Mouse (Mus musculus): Measurements from ENCODE around the gene Atg13. TPM values are rescaled to one million over a fixed set of nuclear protein-coding genes. Genes with fewer than 3 reads are reported as not detected.

Atg13 gene
- total and polyA plus RNA-seq, 2 experiments: 10.3 to 33.6 TPM

- no peak for DNase-seq (ENCODE audit: extremely low read depth, low read depth, low spot score)
- 94% methylated on average over 8 of the region's 8 CpGs for WGBS
Observed at GRCm38 (mm10) chr2:91659657-91660056, 50.7 kb downstream of the Atg13 start.

GRCm38 (mm10) chr2:91656774-91657173 is 53.6 kb downstream of the Atg13 start:
- Histone ChIP-seq H3K36me3 (ENCODE audit: control insufficient read depth, insufficient read depth, low read length) (peaks cover 30% of the 10 kb centered on the region; the same call in 1 of the 2 replicates), H3K27me3 (ENCODE audit: control insufficient read depth, insufficient read depth, low read length) (no peaks in the 10 kb centered on the region), H3K79me2 (ENCODE audit: control insufficient read depth, insufficient read depth, low read length) (no peaks in the 10 kb centered on the region; the same call in 1 of the 2 replicates), H3K4me1 (ENCODE audit: control insufficient read depth, insufficient read depth, low read length) (peaks cover 2% of the 10 kb centered on the region; the same call in 1 of the 2 replicates), H3K9ac (ENCODE audit: low read depth, low read length) (no peak overlapping the region), H3K27ac (replicated peaks; ENCODE audit: insufficient read depth, low read depth, low read length) (no peak overlapping the region), H3K4me3 (ENCODE audit: insufficient read depth, low read depth, low read length) (no peak overlapping the region)
- TF ChIP-seq CTCF (IDR thresholded peaks at IDR 0.05; ENCODE audit: low read depth, low read length): peak; percentile 41; the same call in 1 of the 2 replicates
- TF ChIP-seq POLR2A (IDR thresholded peaks at IDR 0.05; ENCODE audit: extremely low read depth, insufficient read depth, low read length): no peak
- DNase-seq (ENCODE audit: extremely low read depth, low read depth, low spot score): no peak
- 71% methylated on average over 8 of the region's 8 CpGs for WGBS

More at GRCm38 (mm10) chr2:91659657-91660056, 50.7 kb downstream of the Atg13 start:
- Histone ChIP-seq H3K9ac (ENCODE audit: low read depth, low read length) (no peak overlapping the region), H3K27me3 (ENCODE audit: control insufficient read depth, insufficient read depth, low read length) (no peaks in the 10 kb centered on the region), H3K27ac (replicated peaks; ENCODE audit: insufficient read depth, low read depth, low read length) (no peak overlapping the region), H3K36me3 (ENCODE audit: control insufficient read depth, insufficient read depth, low read length) (peaks cover 38% of the 10 kb centered on the region; the same call in 1 of the 2 replicates), H3K4me3 (ENCODE audit: insufficient read depth, low read depth, low read length) (no peak overlapping the region), H3K79me2 (ENCODE audit: control insufficient read depth, insufficient read depth, low read length) (peaks cover 3% of the 10 kb centered on the region), H3K4me1 (ENCODE audit: control insufficient read depth, insufficient read depth, low read length) (peaks cover 2% of the 10 kb centered on the region; the same call in 1 of the 2 replicates)
- TF ChIP-seq CTCF (IDR thresholded peaks at IDR 0.05; ENCODE audit: low read depth, low read length) (no peak), POLR2A (IDR thresholded peaks at IDR 0.05; ENCODE audit: extremely low read depth, insufficient read depth, low read length) (no peak)

GRCm38 (mm10) chr2:91655827-91656226 is 54.5 kb downstream of the Atg13 start:
- Histone ChIP-seq H3K36me3 (ENCODE audit: control insufficient read depth, insufficient read depth, low read length) (peaks cover 30% of the 10 kb centered on the region; the same call in 1 of the 2 replicates), H3K27me3 (ENCODE audit: control insufficient read depth, insufficient read depth, low read length) (no peaks in the 10 kb centered on the region), H3K4me3 (ENCODE audit: insufficient read depth, low read depth, low read length) (no peak overlapping the region), H3K27ac (replicated peaks; ENCODE audit: insufficient read depth, low read depth, low read length) (no peak overlapping the region), H3K79me2 (ENCODE audit: control insufficient read depth, insufficient read depth, low read length) (no peaks in the 10 kb centered on the region; the same call in 1 of the 2 replicates), H3K9ac (ENCODE audit: low read depth, low read length) (no peak overlapping the region), H3K4me1 (ENCODE audit: control insufficient read depth, insufficient read depth, low read length) (peaks cover 4% of the 10 kb centered on the region; the same call in 1 of the 2 replicates)
- 79% methylated on average over 6 of the region's 6 CpGs for WGBS
- TF ChIP-seq POLR2A (IDR thresholded peaks at IDR 0.05; ENCODE audit: extremely low read depth, insufficient read depth, low read length) (no peak), CTCF (IDR thresholded peaks at IDR 0.05; ENCODE audit: low read depth, low read length) (no peak)
- DNase-seq (ENCODE audit: extremely low read depth, low read depth, low spot score): no peak

GRCm38 (mm10) chr2:91655388-91655787 is 55.0 kb downstream of the Atg13 start:
- 92% methylated on average over 5 of the region's 5 CpGs for WGBS
- no peak overlapping the region for H3K27ac ChIP-seq (replicated peaks; ENCODE audit: insufficient read depth, low read depth, low read length)
- no peaks in the 10 kb centered on the region for H3K27me3 ChIP-seq (ENCODE audit: control insufficient read depth, insufficient read depth, low read length)
- peaks cover 30% of the 10 kb centered on the region; the same call in 1 of the 2 replicates for H3K36me3 ChIP-seq (ENCODE audit: control insufficient read depth, insufficient read depth, low read length)
- H3K4me1 ChIP-seq (ENCODE audit: control insufficient read depth, insufficient read depth, low read length): peaks cover 3% of the 10 kb centered on the region; the same call in 1 of the 2 replicates
- TF ChIP-seq CTCF (IDR thresholded peaks at IDR 0.05; ENCODE audit: low read depth, low read length) (no peak), POLR2A (IDR thresholded peaks at IDR 0.05; ENCODE audit: extremely low read depth, insufficient read depth, low read length) (no peak)
- no peak for DNase-seq (ENCODE audit: extremely low read depth, low read depth, low spot score)
- no peak overlapping the region for H3K9ac ChIP-seq (ENCODE audit: low read depth, low read length)
- no peaks in the 10 kb centered on the region; the same call in 1 of the 2 replicates for H3K79me2 ChIP-seq (ENCODE audit: control insufficient read depth, insufficient read depth, low read length)
- H3K4me3 ChIP-seq (ENCODE audit: insufficient read depth, low read depth, low read length): no peak overlapping the region

- H3K27ac ChIP-seq (replicated peaks; ENCODE audit: insufficient read depth, low read depth, low read length): no peak overlapping the region
- H3K9ac ChIP-seq (ENCODE audit: low read depth, low read length): no peak overlapping the region
- no peak for DNase-seq (ENCODE audit: extremely low read depth, low read depth, low spot score)
- peaks cover 3% of the 10 kb centered on the region; the same call in 1 of the 2 replicates for H3K4me1 ChIP-seq (ENCODE audit: control insufficient read depth, insufficient read depth, low read length)
- H3K4me3 ChIP-seq (ENCODE audit: insufficient read depth, low read depth, low read length): no peak overlapping the region
- peaks cover 23% of the 10 kb centered on the region; the same call in 1 of the 2 replicates for H3K36me3 ChIP-seq (ENCODE audit: control insufficient read depth, insufficient read depth, low read length)
- H3K79me2 ChIP-seq (ENCODE audit: control insufficient read depth, insufficient read depth, low read length): peaks cover 4% of the 10 kb centered on the region; the same call in 1 of the 2 replicates
- WGBS: 67% methylated on average over 6 of the region's 6 CpGs
- no peaks in the 10 kb centered on the region for H3K27me3 ChIP-seq (ENCODE audit: control insufficient read depth, insufficient read depth, low read length)
- TF ChIP-seq POLR2A (IDR thresholded peaks at IDR 0.05; ENCODE audit: extremely low read depth, insufficient read depth, low read length) (no peak), CTCF (IDR thresholded peaks at IDR 0.05; ENCODE audit: low read depth, low read length) (no peak)
Observed at GRCm38 (mm10) chr2:91652863-91653262, 57.5 kb downstream of the Atg13 start.

Data from liver, adult 2 months (tissue).